Mouse (Mus musculus): ENCODE measurements around the gene Pnpla2. TPM values are rescaled to one million over a fixed set of nuclear protein-coding genes. Genes with fewer than 3 reads are reported as not detected.
A peak's percentile ranks its signal among the peaks of the same experiment; 100 is the strongest.
"Not testable (repeated sequence)": the region's sequence is repeated elsewhere in the genome, so short reads cannot be mapped to it uniquely, and the experiment has no call there.

The Pnpla2 gene
- 23.4 and 23.7 TPM in 2 replicates for polyA plus RNA-seq (2014; fragmentation: Nextera tagmentation; extraction: Ambion mirVana)

DNA sequence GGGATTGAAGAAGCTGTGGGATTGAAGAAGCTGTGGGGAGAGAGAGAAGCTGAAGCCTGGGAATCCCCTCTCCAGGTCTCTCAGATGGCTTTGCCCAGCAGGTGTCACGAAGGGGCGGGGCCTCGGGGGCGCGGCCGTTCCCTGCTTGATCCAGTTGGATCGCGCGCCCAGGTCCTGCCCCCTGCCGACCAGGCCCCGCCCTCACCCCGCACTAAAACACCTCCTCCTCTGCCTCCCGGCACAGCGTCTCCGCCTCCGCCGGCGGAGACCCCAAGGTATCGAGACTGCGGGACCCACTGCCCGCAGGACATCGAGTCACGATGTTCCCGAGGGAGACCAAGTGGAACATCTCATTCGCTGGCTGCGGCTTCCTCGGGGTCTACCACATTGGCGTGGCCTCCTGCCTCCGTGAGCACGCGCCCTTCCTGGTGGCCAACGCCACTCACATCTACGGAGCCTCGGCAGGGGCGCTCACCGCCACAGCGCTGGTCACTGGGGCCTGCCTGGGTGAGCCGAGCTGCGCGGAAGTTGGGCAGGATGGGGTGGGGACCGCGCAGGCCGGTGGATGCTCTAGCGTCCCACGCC is at the start of gene Pnpla2:
TSS of gene Pnpla2 (plus strand) at position 232 of the 585 bp plus-strand sequence.
- 0 out of 2 replicates have a peak, but pooled peaks cover 2% of the 10 kb centered on the region for H3K27me3 ChIP-seq (replicated peaks; ENCODE audit: control insufficient read depth, insufficient read depth, low read length)
- no peaks in the 10 kb centered on the region for H3K9me3 ChIP-seq (ENCODE audit: control insufficient read depth, low read length)
- WGBS = under 1% methylated on average over 45 of the region's 45 CpGs
- peaks cover 20% of the 10 kb centered on the region for H3K36me3 ChIP-seq (ENCODE audit: control insufficient read depth, insufficient read depth, low read length)
- ATAC-seq (replicated peaks; ENCODE audit: low FRiP score) = peak; percentile 85
- H3K27ac ChIP-seq (ENCODE audit: low read depth, low read length) = peak within 1 kb of the TSS; percentile 66
- H3K9ac ChIP-seq (ENCODE audit: low read depth, low read length) = peak within 1 kb of the TSS; percentile 77
- peak within 1 kb of the TSS; percentile 73 for H3K4me3 ChIP-seq (ENCODE audit: low read depth, low read length)
- peak within 1 kb of the TSS; percentile 95 for H3K4me2 ChIP-seq
- peak; percentile 95 for DNase-seq (ENCODE audit: low spot score)
- H3K4me1 ChIP-seq (replicated peaks; ENCODE audit: control insufficient read depth, insufficient read depth, low read length) = peaks cover 15% of the 10 kb centered on the region

GRCm38 (mm10) chr7:141405466-141405865 is 49.5 kb upstream of the Pnpla2 start:
- Histone ChIP-seq H3K36me3 (ENCODE audit: control insufficient read depth, insufficient read depth, low read length) (peaks cover 35% of the 10 kb centered on the region), H3K4me2 (no peak overlapping the region), H3K4me3 (ENCODE audit: low read depth, low read length) (no peak overlapping the region), H3K27me3 (replicated peaks; ENCODE audit: control insufficient read depth, insufficient read depth, low read length) (no peaks in the 10 kb centered on the region), H3K9me3 (ENCODE audit: control insufficient read depth, low read length) (no peaks in the 10 kb centered on the region), H3K4me1 (replicated peaks; ENCODE audit: control insufficient read depth, insufficient read depth, low read length) (no peaks in the 10 kb centered on the region), H3K9ac (ENCODE audit: low read depth, low read length) (no peak overlapping the region), H3K27ac (ENCODE audit: low read depth, low read length) (no peak overlapping the region)
- ATAC-seq (replicated peaks; ENCODE audit: low FRiP score) (no peak), DNase-seq (ENCODE audit: low spot score) (no peak)
- 78% methylated on average over 4 of the region's 4 CpGs for WGBS

- not testable (repeated sequence) for H3K4me1 ChIP-seq (replicated peaks; ENCODE audit: control insufficient read depth, insufficient read depth, low read length); H3K9me3 ChIP-seq (ENCODE audit: control insufficient read depth, low read length); H3K9ac ChIP-seq (ENCODE audit: low read depth, low read length); H3K4me2 ChIP-seq; DNase-seq (ENCODE audit: low spot score); ATAC-seq (replicated peaks; ENCODE audit: low FRiP score); H3K4me3 ChIP-seq (ENCODE audit: low read depth, low read length); H3K27me3 ChIP-seq (replicated peaks; ENCODE audit: control insufficient read depth, insufficient read depth, low read length); H3K27ac ChIP-seq (ENCODE audit: low read depth, low read length)
- H3K36me3 ChIP-seq (ENCODE audit: control insufficient read depth, insufficient read depth, low read length) = peaks cover 18% of the 10 kb centered on the region
- 94% methylated on average over 7 of the region's 7 CpGs for WGBS
These were observed 47.3 kb upstream of the Pnpla2 start for GRCm38 (mm10) chr7:141407670-141408069.

DNA sequence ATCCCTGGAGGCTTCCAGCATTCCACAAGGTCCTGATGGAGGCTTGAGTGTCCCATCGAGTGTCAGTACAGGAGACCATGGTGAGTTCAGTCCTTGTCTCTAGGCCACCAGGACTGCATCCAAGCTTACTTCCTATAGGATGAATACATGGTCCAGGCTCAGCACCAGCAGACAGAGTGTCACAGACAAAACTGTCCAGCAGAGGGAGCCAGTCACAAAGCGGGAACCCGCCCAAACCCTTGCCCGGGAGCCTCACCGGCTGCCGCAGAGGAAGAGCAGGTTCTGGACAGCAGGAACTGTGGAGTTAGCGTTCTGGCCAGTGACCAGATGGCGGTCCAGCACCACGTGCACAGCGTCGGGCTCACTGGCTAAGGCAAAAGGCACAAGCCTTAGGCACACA is 46.2 kb upstream of the Pnpla2 start:
- DNase-seq (ENCODE audit: low spot score) = peak; percentile 74
- no peaks in the 10 kb centered on the region for H3K27me3 ChIP-seq (replicated peaks; ENCODE audit: control insufficient read depth, insufficient read depth, low read length)
- no peak overlapping the region for H3K4me2 ChIP-seq
- no peak overlapping the region for H3K27ac ChIP-seq (ENCODE audit: low read depth, low read length)
- ATAC-seq (replicated peaks; ENCODE audit: low FRiP score) = peak; percentile 69
- peaks cover 9% of the 10 kb centered on the region for H3K36me3 ChIP-seq (ENCODE audit: control insufficient read depth, insufficient read depth, low read length)
- H3K4me1 ChIP-seq (replicated peaks; ENCODE audit: control insufficient read depth, insufficient read depth, low read length) = peaks cover 8% of the 10 kb centered on the region
- H3K9ac ChIP-seq (ENCODE audit: low read depth, low read length) = no peak overlapping the region
- WGBS = 19% methylated on average over 11 of the region's 11 CpGs
- H3K9me3 ChIP-seq (ENCODE audit: control insufficient read depth, low read length) = no peaks in the 10 kb centered on the region
- no peak overlapping the region for H3K4me3 ChIP-seq (ENCODE audit: low read depth, low read length)

GRCm38 (mm10) chr7:141410631-141411030 is 44.4 kb upstream of the Pnpla2 start:
- ATAC-seq (replicated peaks; ENCODE audit: low FRiP score) (no peak), DNase-seq (ENCODE audit: low spot score) (no peak)
- Histone ChIP-seq H3K4me2 (no peak overlapping the region), H3K4me1 (replicated peaks; ENCODE audit: control insufficient read depth, insufficient read depth, low read length) (peaks cover 14% of the 10 kb centered on the region), H3K36me3 (ENCODE audit: control insufficient read depth, insufficient read depth, low read length) (peaks cover 9% of the 10 kb centered on the region), H3K27me3 (replicated peaks; ENCODE audit: control insufficient read depth, insufficient read depth, low read length) (no peaks in the 10 kb centered on the region), H3K9me3 (ENCODE audit: control insufficient read depth, low read length) (no peaks in the 10 kb centered on the region), H3K9ac (ENCODE audit: low read depth, low read length) (no peak overlapping the region), H3K27ac (ENCODE audit: low read depth, low read length) (no peak overlapping the region), H3K4me3 (ENCODE audit: low read depth, low read length) (no peak overlapping the region)
- WGBS = 91% methylated on average over 8 of the region's 8 CpGs

- no peak for ATAC-seq (replicated peaks; ENCODE audit: low FRiP score)
- 88% methylated on average over 1 of the region's 1 CpGs for WGBS
- Histone ChIP-seq H3K9ac (ENCODE audit: low read depth, low read length) (no peak overlapping the region), H3K27ac (ENCODE audit: low read depth, low read length) (no peak overlapping the region), H3K9me3 (ENCODE audit: control insufficient read depth, low read length) (no peaks in the 10 kb centered on the region), H3K4me1 (replicated peaks; ENCODE audit: control insufficient read depth, insufficient read depth, low read length) (peaks cover 14% of the 10 kb centered on the region), H3K36me3 (ENCODE audit: control insufficient read depth, insufficient read depth, low read length) (peaks cover 9% of the 10 kb centered on the region), H3K4me3 (ENCODE audit: low read depth, low read length) (no peak overlapping the region), H3K4me2 (no peak overlapping the region), H3K27me3 (replicated peaks; ENCODE audit: control insufficient read depth, insufficient read depth, low read length) (no peaks in the 10 kb centered on the region)
- no peak for DNase-seq (ENCODE audit: low spot score)
These were observed 43.3 kb upstream of the Pnpla2 start for GRCm38 (mm10) chr7:141411667-141412066.

DNA sequence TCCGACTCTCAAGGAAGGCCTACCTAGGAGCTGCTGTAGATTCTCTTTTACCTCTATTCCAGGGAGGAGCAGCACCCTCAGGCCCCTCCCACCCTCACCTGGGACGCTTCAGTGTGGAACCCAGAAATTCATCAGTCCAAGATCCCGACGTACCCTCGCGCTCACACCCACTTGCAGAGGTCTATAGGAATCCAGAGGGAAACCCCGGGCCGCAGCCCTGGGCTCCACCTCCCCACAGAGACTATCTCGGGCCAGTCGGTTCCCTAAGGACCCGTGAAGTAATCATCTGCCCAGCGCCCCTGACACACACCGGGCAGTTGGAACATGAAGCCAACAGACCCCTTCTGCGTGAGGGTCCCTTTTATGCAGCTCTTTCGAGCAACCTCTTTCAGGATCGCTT is 41.7 kb upstream of the Pnpla2 start:
- Histone ChIP-seq H3K9me3 (ENCODE audit: control insufficient read depth, low read length) (no peaks in the 10 kb centered on the region), H3K4me1 (replicated peaks; ENCODE audit: control insufficient read depth, insufficient read depth, low read length) (peaks cover 14% of the 10 kb centered on the region), H3K9ac (ENCODE audit: low read depth, low read length) (peak overlapping the region; percentile 88), H3K4me3 (ENCODE audit: low read depth, low read length) (peak overlapping the region; percentile 82), H3K36me3 (ENCODE audit: control insufficient read depth, insufficient read depth, low read length) (peaks cover 5% of the 10 kb centered on the region; the same call in 1 of the 2 replicates), H3K27ac (ENCODE audit: low read depth, low read length) (peak overlapping the region; percentile 69; the same call in 1 of the 2 replicates), H3K4me2 (peak overlapping the region; percentile 92), H3K27me3 (replicated peaks; ENCODE audit: control insufficient read depth, insufficient read depth, low read length) (no peaks in the 10 kb centered on the region)
- 4% methylated on average over 16 of the region's 16 CpGs for WGBS
- DNase-seq (ENCODE audit: low spot score) (peak; percentile 40), ATAC-seq (replicated peaks; ENCODE audit: low FRiP score) (peak; percentile 27)

DNA sequence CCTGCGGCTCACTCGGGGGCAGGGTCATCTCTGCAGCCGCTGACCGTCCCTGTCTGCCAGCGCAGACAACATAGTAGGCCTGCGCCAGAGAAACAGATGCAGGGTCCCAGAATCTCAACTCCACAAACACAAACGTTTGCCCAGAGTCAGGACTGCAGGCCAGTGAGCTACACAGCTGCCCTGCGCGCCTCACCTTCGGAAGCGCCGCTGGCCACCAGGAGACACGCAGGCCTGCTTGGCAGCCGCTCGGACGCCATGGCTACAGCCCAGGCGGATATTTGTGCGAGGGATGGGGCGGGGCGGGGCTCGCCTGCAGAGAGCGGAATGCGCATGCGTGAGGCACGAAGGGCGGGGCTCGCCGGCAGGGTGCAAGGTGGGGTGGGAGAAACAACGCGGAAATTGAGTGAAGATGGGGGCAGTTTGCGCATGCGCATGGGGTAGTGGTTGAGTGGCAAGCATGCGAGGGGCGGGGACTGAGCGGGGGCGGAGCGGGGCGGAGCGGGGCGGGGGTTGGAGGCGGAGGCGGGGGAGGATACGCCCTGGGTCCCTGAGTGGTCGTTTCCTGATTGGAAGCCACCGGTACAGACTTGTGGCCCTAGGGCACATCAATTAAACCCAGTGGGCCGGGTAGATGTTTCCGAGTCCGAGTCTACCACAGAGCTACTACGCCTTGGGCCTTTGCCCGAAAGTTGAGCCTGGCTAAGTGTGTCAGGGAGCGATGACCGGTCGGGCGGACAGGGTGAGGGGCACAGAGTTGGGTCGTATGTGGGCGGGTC is 41.0 kb upstream of the Pnpla2 start, which contains the start of gene Gatd1:
TSS of gene Gatd1 (minus strand) at position 328 of the 776 bp plus-strand sequence.
- Histone ChIP-seq H3K9me3 (ENCODE audit: control insufficient read depth, low read length) (no peaks in the 10 kb centered on the region), H3K27me3 (replicated peaks; ENCODE audit: control insufficient read depth, insufficient read depth, low read length) (no peaks in the 10 kb centered on the region), H3K4me1 (replicated peaks; ENCODE audit: control insufficient read depth, insufficient read depth, low read length) (peaks cover 14% of the 10 kb centered on the region), H3K9ac (ENCODE audit: low read depth, low read length) (peak within 1 kb of the TSS; percentile 88), H3K36me3 (ENCODE audit: control insufficient read depth, insufficient read depth, low read length) (peaks cover 5% of the 10 kb centered on the region; the same call in 1 of the 2 replicates), H3K27ac (ENCODE audit: low read depth, low read length) (peak within 1 kb of the TSS; percentile 69; the same call in 1 of the 2 replicates), H3K4me3 (ENCODE audit: low read depth, low read length) (peak within 1 kb of the TSS; percentile 82), H3K4me2 (peak within 1 kb of the TSS; percentile 92)
- ATAC-seq (replicated peaks; ENCODE audit: low FRiP score) (peak; percentile 91), DNase-seq (ENCODE audit: low spot score) (peak; percentile 100)
- WGBS = under 1% methylated on average over 55 of the region's 56 CpGs
